In the genomic region with DNA sequence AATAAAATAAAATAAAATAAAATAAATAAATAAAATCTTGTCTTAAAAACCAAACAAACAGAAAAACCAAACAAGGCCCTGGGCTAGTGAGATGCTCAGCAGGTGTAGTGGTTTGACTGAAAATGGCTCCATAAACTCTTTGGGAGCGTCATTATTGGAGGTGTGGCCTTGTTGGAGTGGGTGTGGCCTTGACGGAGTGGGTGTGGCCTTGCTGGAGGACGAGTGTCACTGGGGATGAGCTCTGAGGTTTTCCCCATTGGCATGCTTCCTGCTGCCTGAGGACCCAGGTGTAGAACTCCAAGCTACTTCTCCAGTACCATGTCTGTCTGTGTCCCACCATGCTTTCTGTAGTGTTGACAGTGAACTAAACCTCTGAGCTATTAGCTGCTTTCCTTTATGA, we compare ENCODE assay signal across 29 mouse cellular contexts. TPM values are rescaled to one million over a fixed set of nuclear protein-coding genes. Genes with fewer than 3 reads are reported as not detected.
DNase-seq lines count a peak whose midpoint lies in the region; ATAC-seq and TF ChIP-seq lines count a peak whose summit lies in the region.
"Had no signal": no experiment of that assay in that cellular context is flagged by ENCODE, and none has a peak within 500 bp of the region (broad histone marks: within the 10 kb centered on the region; RNA-seq: fewer than 3 reads in every experiment).

No protein-coding gene starts in this region.

- H3K9me3 ChIP-seq in midbrain, embryonic 15.5 days = no peaks in the 10 kb centered on the region
- H3K9me3 ChIP-seq: embryonic facial prominence, embryonic 10.5 days; embryonic facial prominence, embryonic 13.5 days; forebrain, embryonic 12.5 days; hindbrain, embryonic 10.5 days; hindbrain, embryonic 13.5 days had no signal

- no peak for ATAC-seq in midbrain, embryonic 15.5 days (replicated peaks)
- ATAC-seq: forebrain, embryonic 16.5 days; hindbrain, embryonic 16.5 days; inflammation-experienced regulatory T-cells, adult 6 months; intestine, postnatal 0 days had no signal

- H3K9ac ChIP-seq in midbrain, embryonic 15.5 days = no peak overlapping the region
- H3K9ac ChIP-seq: embryonic facial prominence, embryonic 13.5 days; forebrain, embryonic 12.5 days; hindbrain, embryonic 13.5 days had no signal

- peaks cover 8% of the 10 kb centered on the region; the same call in 1 of the 2 replicates for H3K4me1 ChIP-seq in testis, adult 2 months (ENCODE audit: control insufficient read depth, insufficient read depth, low read length)
- H3K4me1 ChIP-seq in midbrain, embryonic 15.5 days = peaks cover 3% of the 10 kb centered on the region; the same call in 1 of the 2 replicates
- H3K4me1 ChIP-seq: embryonic facial prominence, embryonic 13.5 days had no signal

- 62% methylated on average over 3 of the region's 3 CpGs for WGBS in midbrain, embryonic 15.5 days

- H3K27me3 ChIP-seq in testis, adult 2 months (ENCODE audit: control insufficient read depth, insufficient read depth, low read length) = no peaks in the 10 kb centered on the region
- H3K27me3 ChIP-seq in midbrain, embryonic 15.5 days (replicated peaks) = no peaks in the 10 kb centered on the region
- H3K27me3 ChIP-seq: CH12.LX; embryonic facial prominence, embryonic 13.5 days; forebrain, embryonic 12.5 days; hindbrain, embryonic 13.5 days had no signal

- no peak for DNase-seq in testis, postnatal 14 days (ENCODE audit: low spot score)
- DNase-seq in ES-CJ7 (ENCODE audit: low read depth, low spot score) (peak; percentile 61), ZHBTc4 (ENCODE audit: low read depth, low spot score) (peak; percentile 73)
- DNase-seq in cerebellum, adult 8-10 months = no peak
- DNase-seq in right cerebral cortex, postnatal 14 days = no peak
- DNase-seq: adrenal gland, adult 2 months; adrenal gland, postnatal 14 days; B cell, adult 2 months; cerebellum, adult 11 months; cerebellum, adult 2 months; cerebellum, postnatal 10 days; cerebellum, postnatal 36 days; embryo, embryonic 11 days; gastrocnemius, postnatal 10 days; gastrocnemius, postnatal 36 days had no signal

- H3K4me3 ChIP-seq in testis, adult 2 months (ENCODE audit: control insufficient read depth, low read depth, low read length) = peak overlapping the region; percentile 50
- H3K4me3 ChIP-seq in midbrain, embryonic 15.5 days = no peak overlapping the region
- H3K4me3 ChIP-seq: embryonic facial prominence, embryonic 10.5 days; embryonic facial prominence, embryonic 13.5 days; erythroblast, embryonic 14.5 days; forebrain, embryonic 12.5 days; hindbrain, embryonic 10.5 days; hindbrain, embryonic 13.5 days had no signal

- TF ChIP-seq CTCF in testis, adult 2 months (IDR thresholded peaks at IDR 0.05; ENCODE audit: control insufficient read depth, insufficient read depth, insufficient replicate concordance, low read depth, low read length) = no peak

- no peak; the same call in 1 of the 2 replicates for TF ChIP-seq POLR2A in testis, adult 2 months (IDR thresholded peaks at IDR 0.05; ENCODE audit: control insufficient read depth, low read depth, low read length)

- no peak overlapping the region for H3K27ac ChIP-seq in testis, adult 2 months (ENCODE audit: control insufficient read depth, insufficient read depth, low read depth, low read length)
- H3K27ac ChIP-seq in midbrain, embryonic 15.5 days = no peak overlapping the region
- H3K27ac ChIP-seq: embryonic facial prominence, embryonic 10.5 days; embryonic facial prominence, embryonic 13.5 days; forebrain, embryonic 12.5 days; hindbrain, embryonic 13.5 days had no signal

- H3K4me2 ChIP-seq in midbrain, embryonic 15.5 days = no peak overlapping the region
- H3K4me2 ChIP-seq: embryonic facial prominence, embryonic 13.5 days; forebrain, embryonic 12.5 days; heart, embryonic 11.5 days; hindbrain, embryonic 13.5 days had no signal

- H3K36me3 ChIP-seq in testis, adult 2 months (ENCODE audit: control insufficient read depth, insufficient read depth, low read length) = no peaks in the 10 kb centered on the region
- H3K36me3 ChIP-seq in midbrain, embryonic 15.5 days (replicated peaks) = no peaks in the 10 kb centered on the region
- H3K36me3 ChIP-seq: embryonic facial prominence, embryonic 10.5 days; embryonic facial prominence, embryonic 13.5 days; forebrain, embryonic 12.5 days; hindbrain, embryonic 10.5 days; hindbrain, embryonic 13.5 days had no signal

RNA-seq across cellular contexts. Expression of gene Elp6, which starts 10.2 kb away (rescaled TPM):
- polyA plus RNA-seq in testis, adult 2 months (2012; rRNA removed) = 5.1 TPM in 2 replicates
- 44.8 and 48.4 TPM in 2 replicates for polyA plus RNA-seq in midbrain, embryonic 15.5 days (2015; fragmentation: Nextera tagmentation; extraction: Ambion mirVana)

RNA-seq across cellular contexts. Expression of gene Scap, which starts 38.3 kb away (rescaled TPM):
- polyA plus RNA-seq in testis, adult 2 months (2012; rRNA removed) = 10.8 and 13.3 TPM in 2 replicates
- 64.9 and 65.2 TPM in 2 replicates for polyA plus RNA-seq in midbrain, embryonic 15.5 days (2015; fragmentation: Nextera tagmentation; extraction: Ambion mirVana)

RNA-seq across cellular contexts. Expression of gene Cspg5, which starts 51.2 kb away (rescaled TPM):
- polyA plus RNA-seq in testis, adult 2 months (2012; rRNA removed) = 1.6 and 2.0 TPM in 2 replicates
- 175 and 191 TPM in 2 replicates for polyA plus RNA-seq in midbrain, embryonic 15.5 days (2015; fragmentation: Nextera tagmentation; extraction: Ambion mirVana)

Comparison
In these comparisons a context has a peak if more than half of its experiments do, and no peak if none do; other contexts are left out.
1. DNase-seq: peak in ES-CJ7 (single experiment) and ZHBTc4 (single experiment); none in testis, postnatal 14 days (single experiment), cerebellum, adult 8-10 months (single experiment) and right cerebral cortex, postnatal 14 days (single experiment).
2. RNA of gene Cspg5, which starts 51.2 kb away (polyA plus RNA-seq): 175 to 191 TPM in midbrain, embryonic 15.5 days; 1.6 to 2.0 TPM in testis, adult 2 months; every median in the first group is over 10 times any median in the second.